Comparison of ENCODE assay signal across 8 mouse cellular contexts in the genomic region with DNA sequence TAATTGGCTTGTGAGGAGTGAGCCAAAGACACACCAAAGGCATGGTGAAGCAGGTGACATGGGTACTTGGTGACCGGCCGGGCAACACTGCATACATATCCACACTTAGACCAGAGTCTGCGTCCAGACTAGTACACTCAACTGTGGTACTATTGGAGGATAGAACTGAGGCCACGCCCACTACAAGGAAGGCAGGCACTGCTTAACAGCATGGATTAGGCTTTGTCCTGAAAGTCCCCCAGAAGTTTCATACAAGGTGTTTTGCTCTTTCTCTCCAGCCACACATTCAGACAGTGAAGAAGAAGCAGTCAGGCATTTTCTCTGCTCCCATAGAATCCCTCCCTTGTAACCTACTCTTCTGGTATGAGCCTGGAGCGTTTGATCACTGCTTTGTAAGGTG. TPM values are rescaled to one million over a fixed set of nuclear protein-coding genes. Genes with fewer than 3 reads are reported as not detected.
DNase-seq lines count a peak whose midpoint lies in the region; ATAC-seq lines count a peak whose summit lies in the region.

No protein-coding gene starts in this region.

- peak overlapping the region; percentile 93 for H3K27ac ChIP-seq in forebrain, embryonic 13.5 days
- H3K27ac ChIP-seq in macrophage, result peak overlapping the region; percentile 78

- 6% methylated on average over 5 of the region's 5 CpGs for WGBS in forebrain, embryonic 13.5 days
- 0% methylated on average over 5 of the region's 5 CpGs for WGBS in macrophage (ENCODE audit: missing documents)

- H3K9me3 ChIP-seq in forebrain, embryonic 13.5 days (replicated peaks), result no peaks in the 10 kb centered on the region

- peak; percentile 83 for ATAC-seq in forebrain, embryonic 13.5 days
- ATAC-seq in monocyte, adult 5-6 weeks (replicated peaks; ENCODE audit: insufficient number of reproducible peaks, low FRiP score, low TSS enrichment, poor library complexity, severe bottlenecking), result no peak; the same call in 1 of the 2 replicates

- peak overlapping the region; percentile 65 for H3K4me2 ChIP-seq in forebrain, embryonic 13.5 days

- H3K9ac ChIP-seq in forebrain, embryonic 13.5 days, result peak overlapping the region; percentile 91

- H3K4me3 ChIP-seq in forebrain, embryonic 13.5 days, result peak overlapping the region; percentile 77
- H3K4me3 ChIP-seq in macrophage (ENCODE audit: inconsistent target), result peak overlapping the region; percentile 77

- peaks cover 31% of the 10 kb centered on the region for H3K36me3 ChIP-seq in forebrain, embryonic 13.5 days (ENCODE audit: poor library complexity, severe bottlenecking)
- peaks cover 18% of the 10 kb centered on the region; the same call in 1 of the 2 replicates for H3K36me3 ChIP-seq in macrophage (ENCODE audit: inconsistent target)

- peaks cover 6% of the 10 kb centered on the region; the same call in 1 of the 2 replicates for H3K4me1 ChIP-seq in forebrain, embryonic 13.5 days

- H3K79me2 ChIP-seq in macrophage (ENCODE audit: inconsistent target), result no peaks in the 10 kb centered on the region

- no peaks in the 10 kb centered on the region for H3K27me3 ChIP-seq in forebrain, embryonic 13.5 days

- peak; percentile 80 for DNase-seq in MN1 (ENCODE audit: low spot score)
- DNase-seq in cerebellum, adult 11 months, result peak; percentile 22
- DNase-seq in heart, postnatal 4 days, result peak; percentile 67
- DNase-seq in layer of hippocampus, postnatal 10 days (ENCODE audit: low spot score in 2 of 2), result peak; percentile 25 to 42
- peak; percentile 69 to 82 for DNase-seq in right cerebral cortex, postnatal 10 days (ENCODE audit: low spot score in 2 of 2)

RNA-seq across cellular contexts. Expression of a gene that starts 1.2 kb away (rescaled TPM):
- polyA plus RNA-seq in forebrain, embryonic 13.5 days (2015; fragmentation: Nextera tagmentation; extraction: Ambion mirVana), result 116 and 122 TPM in 2 replicates
- total RNA-seq in heart, postnatal 4 days (2021), result 10 to 100 TPM; 31.0 to 33.7 TPM
- total RNA-seq in layer of hippocampus, postnatal 10 days (2021), result 10 to 100 TPM; 29.2 to 33.8 TPM
- 10 to 100 TPM in 12 of 26 experiments, 1 to 10 TPM in 14; 2.0 to 22.6 (median 8.2) TPM for total RNA-seq in macrophage (2018; cell fraction: chromatin; rRNA removed)
- 10 to 100 TPM; 18.4 to 41.7 (median 31.5) TPM for total RNA-seq in macrophage (2018; cell fraction: cytosol; rRNA removed)
- total RNA-seq in macrophage (2018; cell fraction: nucleus; rRNA removed), result 10 to 100 TPM in 14 of 26 experiments, 1 to 10 TPM in 12; 3.2 to 31.0 (median 10.3) TPM
- 30.1 to 131 TPM (median 49.8 TPM) in 3 replicates for polyA plus RNA-seq in macrophage (2018)
- 59.3 to 82.5 TPM (median 81.6 TPM) in 3 replicates for total RNA-seq in monocyte, adult 5-6 weeks (2017)

RNA-seq across cellular contexts. Expression of a gene that starts 9.9 kb away (rescaled TPM):
- polyA plus RNA-seq in forebrain, embryonic 13.5 days (2015; fragmentation: Nextera tagmentation; extraction: Ambion mirVana), result 80.9 and 84.4 TPM in 2 replicates
- 10 to 100 TPM; 14.6 to 20.2 TPM for total RNA-seq in heart, postnatal 4 days (2021)
- 10 to 100 TPM; 28.1 to 35.3 TPM for total RNA-seq in layer of hippocampus, postnatal 10 days (2021)
- total RNA-seq in macrophage (2018; cell fraction: chromatin; rRNA removed), result 10 to 100 TPM in 7 of 26 experiments, 1 to 10 TPM in 19; 2.2 to 14.4 (median 7.6) TPM
- total RNA-seq in macrophage (2018; cell fraction: cytosol; rRNA removed), result 10 to 100 TPM in 25 of 26 experiments, 1 to 10 TPM in 1; 8.5 to 30.6 (median 23.3) TPM
- total RNA-seq in macrophage (2018; cell fraction: nucleus; rRNA removed), result 10 to 100 TPM in 8 of 26 experiments, 1 to 10 TPM in 18; 2.6 to 19.8 (median 7.4) TPM
- polyA plus RNA-seq in macrophage (2018), result 15.7 to 56.1 TPM (median 40.4 TPM) in 3 replicates
- total RNA-seq in monocyte, adult 5-6 weeks (2017), result 45.3 to 56.4 TPM (median 53.7 TPM) in 3 replicates

RNA-seq across cellular contexts. Expression of a gene that starts 45.3 kb away (rescaled TPM):
- polyA plus RNA-seq in forebrain, embryonic 13.5 days (2015; fragmentation: Nextera tagmentation; extraction: Ambion mirVana), result 53.4 and 55.9 TPM in 2 replicates
- 10 to 100 TPM; 31.0 to 32.1 TPM for total RNA-seq in heart, postnatal 4 days (2021)
- 10 to 100 TPM; 43.2 to 48.9 TPM for total RNA-seq in layer of hippocampus, postnatal 10 days (2021)
- total RNA-seq in macrophage (2018; cell fraction: chromatin; rRNA removed), result 10 to 100 TPM in 21 of 26 experiments, 1 to 10 TPM in 5; 7.0 to 52.8 (median 22.2) TPM
- total RNA-seq in macrophage (2018; cell fraction: cytosol; rRNA removed), result 10 to 100 TPM; 27.3 to 55.4 (median 42.0) TPM
- 10 to 100 TPM; 14.4 to 59.7 (median 29.2) TPM for total RNA-seq in macrophage (2018; cell fraction: nucleus; rRNA removed)
- 35.2 to 73.4 TPM (median 38.5 TPM) in 3 replicates for polyA plus RNA-seq in macrophage (2018)
- 78.0 to 100 TPM (median 91.1 TPM) in 3 replicates for total RNA-seq in monocyte, adult 5-6 weeks (2017)

Comparison
In these comparisons a context has a peak if more than half of its experiments do, and no peak if none do; other contexts are left out.
1. DNase-seq: peak in every context shown above with its lines; median percentile 80 in MN1; 76 in right cerebral cortex, postnatal 10 days; 67 in heart, postnatal 4 days; 34 in layer of hippocampus, postnatal 10 days; 22 in cerebellum, adult 11 months.